Mouse (Mus musculus): Measurements from ENCODE around the gene Med24.

GRCm38 (mm10) chr11:98705021-98705420 lies 24.2 kb downstream of the Med24 start:
- TF ChIP-seq TAL1 (IDR thresholded peaks at IDR 0.05; ENCODE audit: low read length) = no peak
- TF ChIP-seq GATA1 (IDR thresholded peaks at IDR 0.05; ENCODE audit: low read length) = no peak

Measured in erythroblast, embryonic 14.5 days (primary cell).